Mouse (Mus musculus): ENCODE data around the gene Apopt1.

DNA sequence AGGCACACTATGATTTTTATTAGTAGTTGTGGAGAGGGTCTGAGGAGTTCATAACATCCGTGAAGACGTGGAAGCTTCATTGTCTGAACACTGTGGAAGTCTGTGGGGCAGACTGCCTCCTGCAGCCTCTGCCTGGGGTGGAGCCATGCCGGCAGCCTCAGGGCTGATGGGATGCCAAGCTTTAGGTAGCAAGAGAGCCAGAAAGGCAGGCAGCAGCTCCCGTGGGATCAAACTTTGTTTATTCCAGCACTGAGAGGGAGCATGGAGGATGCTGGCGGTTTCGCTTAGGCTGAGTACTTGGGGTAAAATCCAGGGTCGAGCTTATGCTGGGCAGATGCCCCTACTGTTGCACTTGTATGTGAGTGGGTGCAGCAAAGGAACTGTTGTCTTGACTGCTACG, 84.2 kb downstream of the Apopt1 start:
- TF ChIP-seq CTCF (IDR thresholded peaks at IDR 0.05; ENCODE audit: borderline replicate concordance, extremely low read depth, insufficient read depth, insufficient read length) (no peak), POLR2A (IDR thresholded peaks at IDR 0.05; ENCODE audit: borderline replicate concordance, extremely low read depth, insufficient read depth, insufficient read length, poor library complexity, severe bottlenecking) (no peak)

All from brain, embryonic 14.5 days (tissue).